In the genomic region with DNA sequence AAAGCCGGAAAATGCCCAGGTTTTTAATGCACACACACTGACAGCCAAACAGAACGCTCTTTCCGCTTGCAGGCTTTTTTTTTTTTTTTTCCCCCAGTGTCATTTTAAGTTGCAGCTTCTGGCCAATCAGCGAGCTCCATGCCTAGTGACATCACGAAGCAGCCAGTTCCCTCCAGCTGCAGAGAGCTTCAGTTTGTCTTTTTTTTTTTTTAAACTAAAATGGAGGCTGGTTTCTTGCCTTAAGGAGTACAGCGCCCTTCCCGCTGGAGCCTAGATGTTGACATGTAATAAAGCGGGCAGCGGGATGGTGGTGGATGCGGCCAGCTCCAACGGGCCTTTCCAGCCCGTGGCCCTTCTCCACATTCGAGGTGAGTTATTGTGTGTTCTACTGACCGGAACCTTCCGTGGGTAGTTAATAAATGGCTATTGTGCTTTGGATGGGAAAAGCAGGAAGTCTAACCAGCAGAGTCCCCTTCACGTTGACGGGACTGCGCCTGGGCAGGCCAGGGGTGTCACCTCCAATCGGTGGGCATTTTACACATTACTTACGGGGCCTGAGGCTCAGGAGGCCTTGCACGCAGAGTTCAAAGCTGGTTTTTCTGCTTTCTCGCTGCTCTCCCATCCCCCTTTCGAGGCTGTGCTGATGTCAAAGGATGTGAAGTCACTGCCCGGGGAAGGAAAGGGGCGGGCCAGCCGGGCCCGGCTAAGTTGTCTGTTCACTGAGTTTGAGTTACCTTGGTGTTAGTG, we compare ENCODE assay signal across 8 mouse cellular contexts. TPM values are rescaled to one million over a fixed set of nuclear protein-coding genes. Genes with fewer than 3 reads are reported as not detected.
A peak's percentile ranks its signal among the peaks of the same experiment; 100 is the strongest.
DNase-seq lines count a peak whose midpoint lies in the region; ATAC-seq and TF ChIP-seq lines count a peak whose summit lies in the region.

No protein-coding gene starts in this region.

- H3K9me3 ChIP-seq in forebrain, embryonic 15.5 days = no peaks in the 10 kb centered on the region

- H3K4me1 ChIP-seq in forebrain, embryonic 15.5 days = peaks cover 41% of the 10 kb centered on the region
- peaks cover 11% of the 10 kb centered on the region for H3K4me1 ChIP-seq in lung, adult 2 months (ENCODE audit: control insufficient read depth, insufficient read depth, low read length)

- H3K4me3 ChIP-seq in forebrain, embryonic 15.5 days = peak overlapping the region; percentile 61
- H3K4me3 ChIP-seq in lung, adult 2 months (replicated peaks; ENCODE audit: extremely low read depth, low read depth, low read length) = peak overlapping the region; percentile 99

- 0% methylated on average over 27 of the region's 27 CpGs for WGBS in forebrain, embryonic 15.5 days
- under 1% methylated on average over 27 of the region's 27 CpGs for WGBS in lung, adult 2 months

- intact Hi-C loops in heart, postnatal 25 days (cut with DNase I) = loop anchor here (5.0 kb wide), 1 partner anchor 57 kb away; no protein-coding TSS in a partner anchor

- no peaks in the 10 kb centered on the region for H3K27me3 ChIP-seq in forebrain, embryonic 15.5 days

- peak overlapping the region; percentile 75 for H3K4me2 ChIP-seq in forebrain, embryonic 15.5 days (replicated peaks)

- TF ChIP-seq CTCF in lung, adult 2 months (IDR thresholded peaks at IDR 0.05; ENCODE audit: insufficient read depth, low read length) = no peak

- TF ChIP-seq POLR2A in lung, adult 2 months (IDR thresholded peaks at IDR 0.05; ENCODE audit: borderline replicate concordance, extremely low read depth, low read depth, low read length) = peak; percentile 75; the same call in 1 of the 2 replicates

- H3K36me3 ChIP-seq in forebrain, embryonic 15.5 days = peaks cover 6% of the 10 kb centered on the region; the same call in 1 of the 2 replicates

- peak; percentile 84 for ATAC-seq in forebrain, embryonic 15.5 days (replicated peaks)
- peak; percentile 92 for ATAC-seq in neutrophil, adult 5-6 weeks (ENCODE audit: extremely low read depth, insufficient number of reproducible peaks, low FRiP score, poor library complexity, severe bottlenecking)

- H3K27ac ChIP-seq in forebrain, embryonic 15.5 days (replicated peaks) = peak overlapping the region; percentile 94

- DNase-seq in ES-CJ7 (ENCODE audit: low read depth, low spot score) = peak; percentile 93
- DNase-seq in cerebellum, adult 11-12 months = peak; percentile 74
- DNase-seq in heart, postnatal 25 days (ENCODE audit: low spot score) = peak; percentile 77
- peak; percentile 63 to 88 for DNase-seq in layer of hippocampus, adult 18-20 months (ENCODE audit: low spot score in 2 of 2)
- DNase-seq in lung, adult 2 months = peak; percentile 85
- peak; percentile 78 to 88 for DNase-seq in thymus, adult 18-20 months

- peak overlapping the region; percentile 69 for H3K9ac ChIP-seq in forebrain, embryonic 15.5 days (replicated peaks)

RNA-seq across cellular contexts. Expression of gene Ppp2r5c, which starts 38.8 kb away (rescaled TPM):
- 137 TPM in 2 replicates for polyA plus RNA-seq in forebrain, embryonic 15.5 days (2015; fragmentation: Nextera tagmentation; extraction: Ambion mirVana)
- 10 to 100 TPM; 90.4 to 91.5 TPM for total RNA-seq in heart, postnatal 25 days (2021)
- 100 to 1,000 TPM; 241 to 242 TPM for total RNA-seq in layer of hippocampus, adult 18-20 months (2021)
- 30.4 and 45.1 TPM in 2 replicates for polyA plus RNA-seq in lung, adult 2 months (2012; rRNA removed)
- total RNA-seq in neutrophil, adult 5-6 weeks (2017) = 223 and 243 TPM in 2 replicates

Comparison
In these comparisons a context has a peak if more than half of its experiments do, and no peak if none do; other contexts are left out.
1. Peak in every context shown above with its lines: DNase-seq, ATAC-seq, H3K4me3 ChIP-seq and H3K27ac ChIP-seq.